Mouse (Mus musculus): ENCODE data around the gene Phf24. TPM values are rescaled to one million over a fixed set of nuclear protein-coding genes. Genes with fewer than 3 reads are reported as not detected.

Phf24 gene
- total and polyA plus RNA-seq, 2 experiments from 2014 or later: 42.3 to 82.7 TPM

- peaks cover 32% of the 10 kb centered on the region for H3K4me1 ChIP-seq (ENCODE audit: insufficient read depth)
These were observed 32.1 kb downstream of the Phf24 start for GRCm38 (mm10) chr4:42948527-42948926.

GRCm38 (mm10) chr4:42949051-42949675 is 32.7 kb downstream of the Phf24 start:
- Histone ChIP-seq H3K27me3 (ENCODE audit: insufficient read depth, low read length) (no peaks in the 10 kb centered on the region), H3K9ac (peak overlapping the region; percentile 99), H3K4me3 (ENCODE audit: low read depth, low read length) (peak overlapping the region; percentile 81), H3K4me2 (ENCODE audit: low read depth) (peak overlapping the region; percentile 96), H3K4me1 (ENCODE audit: insufficient read depth) (peaks cover 33% of the 10 kb centered on the region), H3K27ac (ENCODE audit: low read depth, low read length) (peak overlapping the region; percentile 90), H3K36me3 (ENCODE audit: insufficient read depth) (peaks cover 3% of the 10 kb centered on the region; the same call in 1 of the 2 replicates), H3K9me3 (ENCODE audit: low read length) (no peaks in the 10 kb centered on the region)
- DNase-seq (no peak), ATAC-seq (no peak)
- TF ChIP-seq CTCF (IDR thresholded peaks at IDR 0.05; ENCODE audit: low read depth): no peak
- WGBS: 10% methylated on average over 14 of the region's 14 CpGs

More at GRCm38 (mm10) chr4:42948527-42948926, 32.1 kb downstream of the Phf24 start:
- Histone ChIP-seq H3K9ac (no peak overlapping the region), H3K27me3 (ENCODE audit: insufficient read depth, low read length) (no peaks in the 10 kb centered on the region), H3K4me2 (ENCODE audit: low read depth) (0 out of 2 replicates have a peak overlapping the region, but pooled peaks have one; percentile 96), H3K4me3 (ENCODE audit: low read depth, low read length) (no peak overlapping the region), H3K36me3 (ENCODE audit: insufficient read depth) (peaks cover 3% of the 10 kb centered on the region; the same call in 1 of the 2 replicates), H3K9me3 (ENCODE audit: low read length) (no peaks in the 10 kb centered on the region), H3K27ac (ENCODE audit: low read depth, low read length) (peak overlapping the region; percentile 90)
- ATAC-seq (no peak), DNase-seq (no peak)
- TF ChIP-seq CTCF (IDR thresholded peaks at IDR 0.05; ENCODE audit: low read depth): no peak
- WGBS: 30% methylated on average over 13 of the region's 13 CpGs

- Histone ChIP-seq H3K4me2 (ENCODE audit: low read depth) (peak within 1 kb of the TSS; percentile 96), H3K36me3 (ENCODE audit: insufficient read depth) (peaks cover 7% of the 10 kb centered on the region), H3K4me3 (ENCODE audit: low read depth, low read length) (peak within 1 kb of the TSS; percentile 81), H3K27me3 (ENCODE audit: insufficient read depth, low read length) (no peaks in the 10 kb centered on the region), H3K4me1 (ENCODE audit: insufficient read depth) (peaks cover 36% of the 10 kb centered on the region), H3K9me3 (ENCODE audit: low read length) (no peaks in the 10 kb centered on the region), H3K9ac (peak within 1 kb of the TSS; percentile 99), H3K27ac (ENCODE audit: low read depth, low read length) (peak within 1 kb of the TSS; percentile 98)
- no peak for TF ChIP-seq CTCF (IDR thresholded peaks at IDR 0.05; ENCODE audit: low read depth)
- DNase-seq (peak; percentile 98), ATAC-seq (peak; percentile 92)
- 1% methylated on average over 38 of the region's 39 CpGs for WGBS
These were observed 33.2 kb downstream of the Phf24 start, which contains the start of gene Dnajb5 for GRCm38 (mm10) chr4:42949676-42950051. Dnajb5 (plus strand) TSS chr4:42949814.

GRCm38 (mm10) chr4:42950065-42950558 is 33.7 kb downstream of the Phf24 start:
- Histone ChIP-seq H3K4me2 (ENCODE audit: low read depth) (peak overlapping the region; percentile 96), H3K9me3 (ENCODE audit: low read length) (no peaks in the 10 kb centered on the region), H3K9ac (peak overlapping the region; percentile 99), H3K27ac (ENCODE audit: low read depth, low read length) (peak overlapping the region; percentile 98), H3K4me3 (ENCODE audit: low read depth, low read length) (peak overlapping the region; percentile 81), H3K36me3 (ENCODE audit: insufficient read depth) (peaks cover 12% of the 10 kb centered on the region), H3K27me3 (ENCODE audit: insufficient read depth, low read length) (no peaks in the 10 kb centered on the region), H3K4me1 (ENCODE audit: insufficient read depth) (peaks cover 39% of the 10 kb centered on the region)
- whole genome bisulfite sequencing: 1% methylated on average over 13 of the region's 27 CpGs
- DNase-seq: peak; percentile 93
- ATAC-seq: peak; percentile 50
- TF ChIP-seq CTCF (IDR thresholded peaks at IDR 0.05; ENCODE audit: low read depth): no peak

GRCm38 (mm10) chr4:42951206-42952195 is 35.0 kb downstream of the Phf24 start:
- H3K4me2 ChIP-seq (ENCODE audit: low read depth): peak overlapping the region; percentile 96
- H3K4me3 ChIP-seq (ENCODE audit: low read depth, low read length): peak overlapping the region; percentile 81
- H3K9me3 ChIP-seq (ENCODE audit: low read length): no peaks in the 10 kb centered on the region
- peak overlapping the region; percentile 99 for H3K9ac ChIP-seq
- H3K27me3 ChIP-seq (ENCODE audit: insufficient read depth, low read length): no peaks in the 10 kb centered on the region
- ATAC-seq: no peak
- no peak for TF ChIP-seq CTCF (IDR thresholded peaks at IDR 0.05; ENCODE audit: low read depth)
- peak; percentile 68 for DNase-seq
- H3K4me1 ChIP-seq (ENCODE audit: insufficient read depth): peaks cover 34% of the 10 kb centered on the region
- peak overlapping the region; percentile 98 for H3K27ac ChIP-seq (ENCODE audit: low read depth, low read length)
- H3K36me3 ChIP-seq (ENCODE audit: insufficient read depth): peaks cover 23% of the 10 kb centered on the region
- WGBS: 39% methylated on average over 11 of the region's 11 CpGs

GRCm38 (mm10) chr4:42952563-42952962 is 36.1 kb downstream of the Phf24 start:
- peak overlapping the region; percentile 96 for H3K4me2 ChIP-seq (ENCODE audit: low read depth)
- H3K9me3 ChIP-seq (ENCODE audit: low read length): no peaks in the 10 kb centered on the region
- no peak for ATAC-seq
- peak overlapping the region; percentile 99 for H3K9ac ChIP-seq
- TF ChIP-seq CTCF (IDR thresholded peaks at IDR 0.05; ENCODE audit: low read depth): no peak
- peaks cover 24% of the 10 kb centered on the region for H3K4me1 ChIP-seq (ENCODE audit: insufficient read depth)
- H3K27me3 ChIP-seq (ENCODE audit: insufficient read depth, low read length): no peaks in the 10 kb centered on the region
- H3K4me3 ChIP-seq (ENCODE audit: low read depth, low read length): peak overlapping the region; percentile 81; the same call in 1 of the 2 replicates
- H3K36me3 ChIP-seq (ENCODE audit: insufficient read depth): peaks cover 33% of the 10 kb centered on the region
- no peak overlapping the region for H3K27ac ChIP-seq (ENCODE audit: low read depth, low read length)
- DNase-seq: no peak
- 82% methylated on average over 7 of the region's 7 CpGs for WGBS
